Mouse (Mus musculus) layer of hippocampus, postnatal 10 days (tissue): Measurements from ENCODE around the gene Rab2b. TPM values are rescaled to one million over a fixed set of nuclear protein-coding genes. Genes with fewer than 3 reads are reported as not detected.

Source experiments
- DNase-seq, 2 experiments: peaks; one replicate each; pipeline ENCODE4 v3.0.0; 2021; ENCODE audit warnings: low spot score in 2 of 2
- total RNA-seq, 2 experiments: library from RNA; stranded (reverse); gene quantifications; 2 replicates each; pipeline ENCODE4 v1.2.3; 2021

Gene Rab2b
- total RNA-seq, 2 experiments from 2014 or later: 39.7 to 41.2 TPM

GRCm38 (mm10) chr14:52279747-52280120 is 389 bp upstream of the Rab2b start:
- DNase-seq: no peak

- no peak for DNase-seq
Measured at GRCm38 (mm10) chr14:52277210-52277609, 2.1 kb downstream of the Rab2b start.

- DNase-seq: no peak
Measured at GRCm38 (mm10) chr14:52272781-52273180, 6.6 kb downstream of the Rab2b start.

GRCm38 (mm10) chr14:52257484-52258213 is 21.7 kb downstream of the Rab2b start, which contains the start of gene Chd8:
Gene Chd8, minus strand, starts transcription at chr14:52257780.
- peak; percentile 96 to 98 for DNase-seq

- peak; percentile 9 to 18 for DNase-seq
Measured at GRCm38 (mm10) chr14:52256311-52257175, 22.8 kb downstream of the Rab2b start.

- no peak for DNase-seq
Measured at GRCm38 (mm10) chr14:52246129-52246528, 33.2 kb downstream of the Rab2b start.

GRCm38 (mm10) chr14:52244690-52245042 is 34.7 kb downstream of the Rab2b start:
- no peak for DNase-seq

GRCm38 (mm10) chr14:52244041-52244689 is 35.2 kb downstream of the Rab2b start:
- DNase-seq: peak; percentile 100

- DNase-seq: no peak
Measured at GRCm38 (mm10) chr14:52236216-52236615, 43.1 kb downstream of the Rab2b start.

GRCm38 (mm10) chr14:52235165-52235564 is 44.2 kb downstream of the Rab2b start:
- no peak for DNase-seq

- no peak for DNase-seq
Measured at GRCm38 (mm10) chr14:52232249-52232648, 47.1 kb downstream of the Rab2b start.

GRCm38 (mm10) chr14:52225972-52226371 is 53.4 kb downstream of the Rab2b start:
- no peak for DNase-seq

- DNase-seq: no peak
Measured at GRCm38 (mm10) chr14:52217261-52217660, 62.1 kb downstream of the Rab2b start.

Other genes starting within 250 kb of the Rab2b start
- not detected for gene Olfr221, start 237.1 kb downstream of the Rab2b start, total RNA-seq
- 100 to 1,000 TPM; 213 to 215 TPM for gene Hnrnpc, start 175.5 kb downstream of the Rab2b start, total RNA-seq
- 1 to 10 TPM; 1.8 to 3.3 TPM for gene Rpgrip1, start 168.8 kb downstream of the Rab2b start, total RNA-seq
- 10 to 100 TPM; 57.8 to 58.4 TPM for gene Supt16, start 82.1 kb downstream of the Rab2b start, total RNA-seq
- gene Chd8, start 21.8 kb downstream of the Rab2b start, total RNA-seq: 100 to 1,000 TPM; 119 to 131 TPM
- 10 to 100 TPM; 51.7 to 54.9 TPM for gene Tox4, start 399 bp downstream of the Rab2b start, total RNA-seq
- gene Mettl3, start 25.6 kb upstream of the Rab2b start, total RNA-seq: 10 to 100 TPM; 34.6 to 39.3 TPM
- 10 to 100 TPM; 45.0 to 47.0 TPM for gene Sall2, start 49.2 kb upstream of the Rab2b start, total RNA-seq
- gene Olfr1513, start 76.9 kb upstream of the Rab2b start, total RNA-seq: not detected
- gene Olfr1512, start 99.6 kb upstream of the Rab2b start, total RNA-seq: not detected
- not detected for gene Olfr1511, start 117.8 kb upstream of the Rab2b start, total RNA-seq
- not detected for gene Olfr1510, start 134.8 kb upstream of the Rab2b start, total RNA-seq
- gene Olfr1509, start 163.4 kb upstream of the Rab2b start, total RNA-seq: not detected
- not detected for gene Olfr1508, start 187.9 kb upstream of the Rab2b start, total RNA-seq
- gene Olfr1507, start 216.2 kb upstream of the Rab2b start, total RNA-seq: not detected